Mouse (Mus musculus) ES-Bruce4 (cell line): ENCODE results near the gene Tssk4.

Experiments used
- EP300 ChIP-seq: IDR thresholded peaks from 2 replicates; pipeline ENCODE4 v1.6.1; 2011; ENCODE audit warnings: low read depth, low read length; ENCODE audit not compliant: insufficient read depth
- POLR2A ChIP-seq: IDR thresholded peaks from one replicate; pipeline ENCODE4 v1.8.1; 2011; ENCODE audit warnings: low read length; ENCODE audit not compliant: insufficient read depth

- TF ChIP-seq EP300 (no peak), POLR2A (no peak)
Observed at GRCm38 (mm10) chr14:55635523-55636007, 14.4 kb upstream of the Tssk4 start, which contains the start of gene Ipo4.
